Mouse (Mus musculus): ENCODE data around the gene 4930407I10Rik.

- TF ChIP-seq POLR2A (IDR thresholded peaks at IDR 0.05; ENCODE audit: low read depth, low read length) (no peak), CTCF (conservative IDR thresholded peaks at IDR 0.05; ENCODE audit: insufficient read depth, insufficient read length, low read depth, low read length) (no peak)
Observed at GRCm38 (mm10) chr15:82016830-82017229, 42.1 kb upstream of the 4930407I10Rik start.
